Mouse (Mus musculus): ENCODE measurements around the gene Gjd3.

DNA sequence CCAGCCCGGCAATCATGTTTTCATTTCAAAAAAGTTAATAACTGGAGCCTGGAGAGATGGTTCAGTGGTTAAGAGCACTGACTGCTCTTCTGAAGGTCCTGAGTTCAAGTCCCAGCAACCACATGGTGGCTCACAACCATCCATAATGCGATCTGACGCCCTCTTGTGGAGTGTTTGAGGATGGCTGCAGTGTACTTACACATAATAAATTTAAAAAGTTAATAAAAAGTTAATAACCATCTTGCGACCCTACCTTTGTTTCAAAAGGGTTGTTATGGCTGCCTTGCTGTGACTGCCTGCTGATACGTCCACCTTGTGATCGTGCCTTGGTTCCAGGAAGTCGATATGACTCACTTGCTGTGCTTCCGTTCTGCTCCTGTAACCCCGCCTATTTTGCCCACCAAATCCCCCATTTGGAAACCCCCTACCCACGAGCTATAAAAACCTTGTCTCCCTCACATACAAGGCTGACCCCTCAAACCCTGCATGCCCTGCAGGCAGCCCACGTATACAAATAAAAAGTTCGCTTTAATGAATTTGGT, 44.2 kb upstream of the Gjd3 start:
- TF ChIP-seq CTCF (IDR thresholded peaks at IDR 0.05; ENCODE audit: borderline replicate concordance, insufficient read depth, low read length) (no peak), POLR2A (IDR thresholded peaks at IDR 0.05; ENCODE audit: low read depth, low read length) (no peak)

Data from embryonic fibroblast, embryonic 13.5 days (primary cell).